Mouse (Mus musculus) CD4-positive, CD25-positive, alpha-beta regulatory T cell, adult 9 weeks (primary cell): Measurements from ENCODE around the gene Zfp36l3. TPM values are rescaled to one million over a fixed set of nuclear protein-coding genes. Genes with fewer than 3 reads are reported as not detected.

Experiments
- polyA plus RNA-seq: library from polyadenylated mRNA; unstranded; fragments of 100-300 nt; shearing (Covaris generic); gene quantifications from one replicate; pipeline ENCODE4 v1.2.1, GENCODE M21; 2017

The Zfp36l3 gene
- polyA plus RNA-seq = not detected

GRCm38 (mm10) chrX:53776276-53776675 is at the start of gene Zfp36l3:
Gene Zfp36l3 (minus strand): TSS chrX:53776394.

GRCm38 (mm10) chrX:53797519-53797918 is 21.3 kb upstream of the Zfp36l3 start, which contains the start of gene Xlr:
Gene Xlr (minus strand): TSS chrX:53797706.

GRCm38 (mm10) chrX:53757736-53758135 is 18.5 kb downstream of the Zfp36l3 start, which contains the start of gene 1700013H16Rik:
Gene 1700013H16Rik (minus strand): TSS chrX:53757831.

GRCm38 (mm10) chrX:53724596-53724995 is 51.6 kb downstream of the Zfp36l3 start, which contains the start of gene 4930502E18Rik:
Gene 4930502E18Rik (plus strand): TSS chrX:53724826.

Other genes starting within 250 kb of the Zfp36l3 start
- 31.2 TPM for gene Rtl8c, start 168.4 kb downstream of the Zfp36l3 start, polyA plus RNA-seq
- not detected for gene Gm14597, start 167.4 kb downstream of the Zfp36l3 start, polyA plus RNA-seq
- gene Rtl8a, start 132.7 kb downstream of the Zfp36l3 start, polyA plus RNA-seq = 34.5 TPM
- gene Rtl8b, start 106.0 kb downstream of the Zfp36l3 start, polyA plus RNA-seq = 23.2 TPM
- gene 4930502E18Rik, start 51.6 kb downstream of the Zfp36l3 start, polyA plus RNA-seq = not detected
- gene 1700013H16Rik, start 18.6 kb downstream of the Zfp36l3 start, polyA plus RNA-seq = not detected
- gene Xlr, start 21.3 kb upstream of the Zfp36l3 start, polyA plus RNA-seq = 3.9 TPM